Mouse (Mus musculus) embryonic facial prominence, embryonic 13.5 days (tissue): Measurements from ENCODE around the gene Ptgfrn. TPM values are rescaled to one million over a fixed set of nuclear protein-coding genes. Genes with fewer than 3 reads are reported as not detected.

Experiments
- ATAC-seq: fragments of 200-750 bp; cut with Nextera tagmentation; 2 replicates; pipeline ENCODE4 v1.8.0; 2017; ENCODE audit warnings: low read depth; ENCODE audit not compliant: insufficient number of reproducible peaks, insufficient read depth, low FRiP score, low TSS enrichment
- H3K27ac ChIP-seq: fragments of 300-500 bp; sonication (generic); 2 replicates; pipeline ENCODE4 v1.5.1; 2015; ENCODE audit warnings: moderate library complexity, mild to moderate bottlenecking, inconsistent platforms
- H3K27me3 ChIP-seq: fragments of 300-500 bp; sonication (generic); 2 replicates; pipeline ENCODE4 v1.6.1; 2015; ENCODE audit warnings: mild to moderate bottlenecking, inconsistent platforms
- H3K36me3 ChIP-seq: fragments of 300-500 bp; sonication (generic); 2 replicates; pipeline ENCODE4 v1.6.1; 2015; ENCODE audit warnings: mild to moderate bottlenecking, inconsistent platforms
- H3K4me1 ChIP-seq: fragments of 300-500 bp; sonication (generic); 2 replicates; pipeline ENCODE4 v1.6.1; 2015; ENCODE audit warnings: inconsistent platforms
- H3K4me2 ChIP-seq: fragments of 300-500 bp; sonication (generic); 2 replicates; pipeline ENCODE4 v1.6.1; 2015; ENCODE audit warnings: moderate library complexity, mild to moderate bottlenecking, inconsistent platforms
- H3K4me3 ChIP-seq: fragments of 300-500 bp; sonication (generic); 2 replicates; pipeline ENCODE4 v1.5.1; 2015; ENCODE audit warnings: mild to moderate bottlenecking, inconsistent platforms
- H3K9ac ChIP-seq: fragments of 300-500 bp; sonication (generic); 2 replicates; pipeline ENCODE4 v1.6.1; 2015; ENCODE audit warnings: mild to moderate bottlenecking, inconsistent platforms
- H3K9me3 ChIP-seq: fragments of 300-500 bp; sonication (generic); 2 replicates; pipeline ENCODE4 v1.6.1; 2016; ENCODE audit warnings: inconsistent platforms
- WGBS: fragments of 180-500 bp; shearing (Covaris S2); methylation state at CpG from one replicate; pipeline ENCODE4 v1.1.7; 2015; ENCODE audit warnings: mixed read lengths; 5-methylcytosine and 5-hydroxymethylcytosine counted together
- polyA plus RNA-seq: library from polyadenylated mRNA; unstranded; fragments of >200 nt; fragmentation: Nextera tagmentation; extraction: Ambion mirVana; gene quantifications from 2 replicates; pipeline ENCODE4 v1.2.1, GENCODE M21; 2015

The Ptgfrn gene
- polyA plus RNA-seq, 1 experiment from 2014 or later: 8.7 TPM

- no peak for ATAC-seq
- no peak overlapping the region for H3K27ac ChIP-seq
- H3K9ac ChIP-seq: no peak overlapping the region
- peaks cover 19% of the 10 kb centered on the region for H3K4me1 ChIP-seq
- no peaks in the 10 kb centered on the region for H3K27me3 ChIP-seq
- no peaks in the 10 kb centered on the region for H3K9me3 ChIP-seq
- no peaks in the 10 kb centered on the region for H3K36me3 ChIP-seq
- H3K4me3 ChIP-seq: no peak overlapping the region
- WGBS: 81% methylated on average over 8 of the region's 8 CpGs
- H3K4me2 ChIP-seq: no peak overlapping the region
Observed at GRCm38 (mm10) chr3:101012597-101012996, 97.5 kb downstream of the Ptgfrn start.

- no peaks in the 10 kb centered on the region for H3K9me3 ChIP-seq
- no peak overlapping the region for H3K9ac ChIP-seq
- WGBS: 46% methylated on average over 10 of the region's 10 CpGs
- H3K27me3 ChIP-seq: no peaks in the 10 kb centered on the region
- H3K36me3 ChIP-seq: no peaks in the 10 kb centered on the region
- no peak overlapping the region for H3K4me2 ChIP-seq
- H3K4me1 ChIP-seq: peaks cover 21% of the 10 kb centered on the region
- H3K4me3 ChIP-seq: no peak overlapping the region
- no peak overlapping the region for H3K27ac ChIP-seq
- no peak for ATAC-seq
Observed at GRCm38 (mm10) chr3:101012131-101012571, 97.9 kb downstream of the Ptgfrn start.

- Histone ChIP-seq H3K4me2 (no peak overlapping the region), H3K27me3 (no peaks in the 10 kb centered on the region), H3K9me3 (no peaks in the 10 kb centered on the region), H3K27ac (no peak overlapping the region), H3K36me3 (no peaks in the 10 kb centered on the region), H3K9ac (no peak overlapping the region), H3K4me3 (no peak overlapping the region), H3K4me1 (peaks cover 30% of the 10 kb centered on the region)
- WGBS: 53% methylated on average over 5 of the region's 5 CpGs
- no peak for ATAC-seq
Observed at GRCm38 (mm10) chr3:101011203-101011600, 98.9 kb downstream of the Ptgfrn start.

- H3K9me3 ChIP-seq: no peaks in the 10 kb centered on the region
- peaks cover 30% of the 10 kb centered on the region for H3K4me1 ChIP-seq
- no peak overlapping the region for H3K27ac ChIP-seq
- H3K4me2 ChIP-seq: no peak overlapping the region
- ATAC-seq: no peak
- no peak overlapping the region for H3K4me3 ChIP-seq
- no peak overlapping the region for H3K9ac ChIP-seq
- WGBS: 81% methylated on average over 4 of the region's 4 CpGs
- no peaks in the 10 kb centered on the region for H3K36me3 ChIP-seq
- no peaks in the 10 kb centered on the region for H3K27me3 ChIP-seq
Observed at GRCm38 (mm10) chr3:101010589-101011202, 99.4 kb downstream of the Ptgfrn start.

- 48% methylated on average over 5 of the region's 5 CpGs for WGBS
- no peak for ATAC-seq
- no peak overlapping the region for H3K4me2 ChIP-seq
- no peak overlapping the region for H3K27ac ChIP-seq
- H3K27me3 ChIP-seq: no peaks in the 10 kb centered on the region
- H3K4me3 ChIP-seq: no peak overlapping the region
- no peaks in the 10 kb centered on the region for H3K36me3 ChIP-seq
- no peaks in the 10 kb centered on the region for H3K9me3 ChIP-seq
- H3K4me1 ChIP-seq: peaks cover 13% of the 10 kb centered on the region; the same call in 1 of the 2 replicates
- no peak overlapping the region for H3K9ac ChIP-seq
Observed at GRCm38 (mm10) chr3:101007112-101007782, 102.8 kb downstream of the Ptgfrn start.

GRCm38 (mm10) chr3:101005392-101005791 is 104.7 kb downstream of the Ptgfrn start:
- Histone ChIP-seq H3K9me3 (no peaks in the 10 kb centered on the region), H3K36me3 (no peaks in the 10 kb centered on the region), H3K9ac (no peak overlapping the region), H3K27me3 (no peaks in the 10 kb centered on the region), H3K27ac (no peak overlapping the region), H3K4me2 (no peak overlapping the region), H3K4me3 (no peak overlapping the region), H3K4me1 (peaks cover 11% of the 10 kb centered on the region; the same call in 1 of the 2 replicates)
- 70% methylated on average over 6 of the region's 6 CpGs for WGBS
- no peak for ATAC-seq

- Histone ChIP-seq H3K4me1 (peaks cover 14% of the 10 kb centered on the region), H3K27me3 (no peaks in the 10 kb centered on the region), H3K9me3 (no peaks in the 10 kb centered on the region), H3K9ac (no peak overlapping the region), H3K36me3 (no peaks in the 10 kb centered on the region), H3K4me2 (no peak overlapping the region), H3K4me3 (no peak overlapping the region), H3K27ac (no peak overlapping the region)
- WGBS: 81% methylated on average over 15 of the region's 15 CpGs
- ATAC-seq: no peak
Observed at GRCm38 (mm10) chr3:101003575-101004356, 106.3 kb downstream of the Ptgfrn start.

GRCm38 (mm10) chr3:100999732-101000131 is 110.3 kb downstream of the Ptgfrn start:
- Histone ChIP-seq H3K36me3 (no peaks in the 10 kb centered on the region), H3K27ac (no peak overlapping the region), H3K4me2 (no peak overlapping the region), H3K27me3 (no peaks in the 10 kb centered on the region), H3K4me1 (peaks cover 4% of the 10 kb centered on the region; the same call in 1 of the 2 replicates), H3K4me3 (no peak overlapping the region), H3K9ac (no peak overlapping the region), H3K9me3 (no peaks in the 10 kb centered on the region)
- no peak for ATAC-seq
- WGBS: 19% methylated on average over 2 of the region's 2 CpGs

GRCm38 (mm10) chr3:100998904-100999340 is 111.2 kb downstream of the Ptgfrn start:
- Histone ChIP-seq H3K36me3 (no peaks in the 10 kb centered on the region), H3K9me3 (no peaks in the 10 kb centered on the region), H3K9ac (no peak overlapping the region), H3K27me3 (no peaks in the 10 kb centered on the region), H3K4me3 (no peak overlapping the region), H3K27ac (no peak overlapping the region), H3K4me2 (no peak overlapping the region), H3K4me1 (peaks cover 4% of the 10 kb centered on the region; the same call in 1 of the 2 replicates)
- WGBS: 18% methylated on average over 6 of the region's 6 CpGs
- no peak for ATAC-seq

- no peak overlapping the region; the same call in 1 of the 2 replicates for H3K27ac ChIP-seq
- H3K4me2 ChIP-seq: no peak overlapping the region
- H3K27me3 ChIP-seq: no peaks in the 10 kb centered on the region
- WGBS: 76% methylated on average over 10 of the region's 10 CpGs
- H3K4me1 ChIP-seq: peaks cover 4% of the 10 kb centered on the region; the same call in 1 of the 2 replicates
- H3K9ac ChIP-seq: no peak overlapping the region
- H3K36me3 ChIP-seq: no peaks in the 10 kb centered on the region
- no peak for ATAC-seq
- no peak overlapping the region for H3K4me3 ChIP-seq
- H3K9me3 ChIP-seq: no peaks in the 10 kb centered on the region
Observed at GRCm38 (mm10) chr3:100997785-100998570, 112.1 kb downstream of the Ptgfrn start.

- H3K9me3 ChIP-seq: no peaks in the 10 kb centered on the region
- H3K4me2 ChIP-seq: no peak overlapping the region
- H3K4me1 ChIP-seq: peaks cover 4% of the 10 kb centered on the region; the same call in 1 of the 2 replicates
- no peak overlapping the region for H3K9ac ChIP-seq
- WGBS: 63% methylated on average over 4 of the region's 4 CpGs
- H3K4me3 ChIP-seq: no peak overlapping the region
- H3K27ac ChIP-seq: no peak overlapping the region
- H3K27me3 ChIP-seq: no peaks in the 10 kb centered on the region
- no peaks in the 10 kb centered on the region for H3K36me3 ChIP-seq
- no peak for ATAC-seq
Observed at GRCm38 (mm10) chr3:100994252-100994651, 115.8 kb downstream of the Ptgfrn start.
